Mouse (Mus musculus): ENCODE results near the gene Psme2. TPM values are rescaled to one million over a fixed set of nuclear protein-coding genes. Genes with fewer than 3 reads are reported as not detected.

The Psme2 gene
- polyA plus RNA-seq, 1 experiment: 78.2 TPM

DNA sequence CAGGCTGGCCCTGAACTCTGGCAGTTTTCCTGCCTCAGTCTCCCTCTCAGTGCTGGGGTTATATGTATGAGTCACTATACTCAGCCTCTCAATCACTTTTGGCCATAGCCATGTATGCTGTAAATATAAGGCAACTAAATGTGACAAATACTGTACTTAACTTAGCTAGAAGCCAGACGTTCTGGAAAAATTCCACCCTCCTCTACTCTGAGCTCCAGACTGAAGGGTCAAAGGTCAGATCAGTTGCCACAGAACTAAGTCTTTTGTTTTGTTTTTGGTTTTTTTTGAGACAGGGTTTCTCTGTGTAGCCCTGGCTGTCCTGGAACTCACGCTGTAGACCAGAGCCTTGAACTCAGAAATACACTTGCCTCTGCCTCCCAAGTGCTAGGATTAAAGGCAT lies 25.0 kb upstream of the Psme2 start:
- H3K36me3 ChIP-seq (replicated peaks; ENCODE audit: low read length): peaks cover 2% of the 10 kb centered on the region
- peaks cover 18% of the 10 kb centered on the region for H3K27me3 ChIP-seq (replicated peaks)
- TF ChIP-seq FLI1 (IDR thresholded peaks at IDR 0.05; ENCODE audit: low read length): no peak
- TF ChIP-seq GATA1 (IDR thresholded peaks at IDR 0.05; ENCODE audit: borderline replicate concordance, low read length): no peak
- H3K9me3 ChIP-seq: no peaks in the 10 kb centered on the region
- H3K4me3 ChIP-seq (replicated peaks): no peak overlapping the region
- peaks cover 21% of the 10 kb centered on the region for H3K4me1 ChIP-seq

- no peaks in the 10 kb centered on the region for H3K9me3 ChIP-seq
- H3K4me1 ChIP-seq: peaks cover 21% of the 10 kb centered on the region
- H3K36me3 ChIP-seq (replicated peaks; ENCODE audit: low read length): peaks cover 13% of the 10 kb centered on the region
- H3K4me3 ChIP-seq (replicated peaks): no peak overlapping the region
- TF ChIP-seq GATA1 (IDR thresholded peaks at IDR 0.05; ENCODE audit: borderline replicate concordance, low read length): no peak
- TF ChIP-seq FLI1 (IDR thresholded peaks at IDR 0.05; ENCODE audit: low read length): no peak
- H3K27me3 ChIP-seq (replicated peaks): peaks cover 14% of the 10 kb centered on the region
These were observed 23.8 kb upstream of the Psme2 start for GRCm38 (mm10) chr14:55614565-55615178.

DNA sequence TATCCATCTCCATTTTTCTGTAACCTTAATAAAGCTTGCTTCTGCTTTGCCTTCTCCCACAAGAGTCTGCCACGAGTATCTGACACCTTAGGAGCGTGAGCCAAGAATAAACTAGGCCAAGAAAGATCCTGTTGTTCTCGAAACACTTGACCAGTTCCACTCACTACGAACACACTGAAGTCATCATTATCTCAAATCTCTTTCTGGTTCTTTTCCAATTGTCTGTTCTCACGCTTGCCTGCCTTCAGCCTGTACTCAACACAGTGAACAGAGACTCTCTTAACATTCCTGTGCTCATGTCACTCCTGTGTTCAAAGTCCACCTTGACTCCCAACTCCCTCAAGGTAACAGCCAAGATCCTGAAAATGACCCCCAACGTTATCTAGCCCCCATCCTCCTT lies 22.4 kb upstream of the Psme2 start:
- peaks cover 3% of the 10 kb centered on the region for H3K27me3 ChIP-seq (replicated peaks)
- H3K9me3 ChIP-seq: no peaks in the 10 kb centered on the region
- H3K36me3 ChIP-seq (replicated peaks; ENCODE audit: low read length): peaks cover 26% of the 10 kb centered on the region
- H3K4me3 ChIP-seq (replicated peaks): no peak overlapping the region
- H3K4me1 ChIP-seq: peaks cover 14% of the 10 kb centered on the region
- TF ChIP-seq GATA1 (IDR thresholded peaks at IDR 0.05; ENCODE audit: borderline replicate concordance, low read length): no peak
- TF ChIP-seq FLI1 (IDR thresholded peaks at IDR 0.05; ENCODE audit: low read length): no peak

- peaks cover 65% of the 10 kb centered on the region for H3K36me3 ChIP-seq (replicated peaks; ENCODE audit: low read length)
- TF ChIP-seq FLI1 (IDR thresholded peaks at IDR 0.05; ENCODE audit: low read length) (no peak), GATA1 (IDR thresholded peaks at IDR 0.05; ENCODE audit: borderline replicate concordance, low read length) (no peak)
- H3K4me1 ChIP-seq: peaks cover 48% of the 10 kb centered on the region
- H3K27me3 ChIP-seq (replicated peaks): no peaks in the 10 kb centered on the region
- H3K4me3 ChIP-seq (replicated peaks): no peak overlapping the region
- no peaks in the 10 kb centered on the region for H3K9me3 ChIP-seq
These were observed 17.4 kb upstream of the Psme2 start for GRCm38 (mm10) chr14:55608339-55608738.

GRCm38 (mm10) chr14:55605743-55606459 lies 15.0 kb upstream of the Psme2 start:
- Histone ChIP-seq H3K27me3 (replicated peaks) (no peaks in the 10 kb centered on the region), H3K4me3 (replicated peaks) (peak overlapping the region; percentile 31), H3K4me1 (peaks cover 61% of the 10 kb centered on the region), H3K36me3 (replicated peaks; ENCODE audit: low read length) (peaks cover 87% of the 10 kb centered on the region), H3K9me3 (no peaks in the 10 kb centered on the region)
- TF ChIP-seq FLI1 (IDR thresholded peaks at IDR 0.05; ENCODE audit: low read length) (no peak), GATA1 (IDR thresholded peaks at IDR 0.05; ENCODE audit: borderline replicate concordance, low read length) (no peak)

DNA sequence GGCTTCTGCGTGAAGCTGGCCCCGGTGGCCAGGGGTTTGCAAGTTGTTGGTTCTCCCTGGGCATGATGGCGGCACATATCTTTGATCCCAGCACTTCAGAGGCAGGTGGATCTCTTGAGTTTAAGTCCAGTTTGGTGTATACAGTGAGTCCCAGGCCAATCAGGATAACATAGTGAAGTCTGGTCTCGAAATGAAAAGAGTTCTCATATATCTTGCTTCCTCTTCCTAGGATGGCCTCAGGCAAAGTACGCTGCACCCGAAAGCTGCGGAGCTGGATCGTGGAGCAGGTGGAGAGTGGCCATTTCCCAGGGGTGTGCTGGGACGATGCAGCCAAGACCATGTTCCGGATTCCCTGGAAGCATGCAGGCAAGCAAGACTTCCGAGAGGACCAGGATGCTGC lies 13.9 kb upstream of the Psme2 start:
- peak overlapping the region; percentile 95 for H3K4me3 ChIP-seq (replicated peaks)
- H3K27me3 ChIP-seq (replicated peaks): no peaks in the 10 kb centered on the region
- peaks cover 62% of the 10 kb centered on the region for H3K4me1 ChIP-seq
- peaks cover 88% of the 10 kb centered on the region for H3K36me3 ChIP-seq (replicated peaks; ENCODE audit: low read length)
- TF ChIP-seq FLI1 (IDR thresholded peaks at IDR 0.05; ENCODE audit: low read length): no peak
- TF ChIP-seq GATA1 (IDR thresholded peaks at IDR 0.05; ENCODE audit: borderline replicate concordance, low read length): no peak
- no peaks in the 10 kb centered on the region for H3K9me3 ChIP-seq

GRCm38 (mm10) chr14:55603633-55604576 lies 13.0 kb upstream of the Psme2 start:
- Histone ChIP-seq H3K9me3 (no peaks in the 10 kb centered on the region), H3K4me3 (replicated peaks) (peak overlapping the region; percentile 95), H3K36me3 (replicated peaks; ENCODE audit: low read length) (peaks cover 88% of the 10 kb centered on the region), H3K4me1 (peaks cover 62% of the 10 kb centered on the region), H3K27me3 (replicated peaks) (no peaks in the 10 kb centered on the region)
- TF ChIP-seq FLI1 (IDR thresholded peaks at IDR 0.05; ENCODE audit: low read length) (no peak), GATA1 (IDR thresholded peaks at IDR 0.05; ENCODE audit: borderline replicate concordance, low read length) (0 out of 3 replicates have a peak, but pooled peaks have one; percentile 52)

GRCm38 (mm10) chr14:55603271-55603632 lies 12.3 kb upstream of the Psme2 start, which contains the start of gene Irf9:
Irf9 (plus strand) TSS chr14:55603571.
- peaks cover 63% of the 10 kb centered on the region for H3K4me1 ChIP-seq
- TF ChIP-seq GATA1 (IDR thresholded peaks at IDR 0.05; ENCODE audit: borderline replicate concordance, low read length) (no peak), FLI1 (IDR thresholded peaks at IDR 0.05; ENCODE audit: low read length) (no peak)
- H3K36me3 ChIP-seq (replicated peaks; ENCODE audit: low read length): peaks cover 88% of the 10 kb centered on the region
- peak within 1 kb of the TSS; percentile 95 for H3K4me3 ChIP-seq (replicated peaks)
- no peaks in the 10 kb centered on the region for H3K9me3 ChIP-seq
- no peaks in the 10 kb centered on the region for H3K27me3 ChIP-seq (replicated peaks)

GRCm38 (mm10) chr14:55598521-55599390 lies 7.8 kb upstream of the Psme2 start:
- H3K9me3 ChIP-seq: no peaks in the 10 kb centered on the region
- TF ChIP-seq FLI1 (IDR thresholded peaks at IDR 0.05; ENCODE audit: low read length) (no peak), GATA1 (IDR thresholded peaks at IDR 0.05; ENCODE audit: borderline replicate concordance, low read length) (no peak)
- H3K4me3 ChIP-seq (replicated peaks): peak overlapping the region; percentile 26
- H3K4me1 ChIP-seq: peaks cover 56% of the 10 kb centered on the region
- H3K36me3 ChIP-seq (replicated peaks; ENCODE audit: low read length): peaks cover 98% of the 10 kb centered on the region
- no peaks in the 10 kb centered on the region for H3K27me3 ChIP-seq (replicated peaks)

Measured in megakaryocyte, embryonic 14.5 days (primary cell).